Comparison of ENCODE assay signal across 17 mouse cellular contexts in genomic region chr6:38975866-38976265, GRCm38 (mm10).
DNase-seq lines count a peak whose midpoint lies in the region; ATAC-seq lines count a peak whose summit lies in the region.
"Had no signal": no experiment of that assay in that cellular context is flagged by ENCODE, and none has a peak within 500 bp of the region (broad histone marks: within the 10 kb centered on the region; RNA-seq: fewer than 3 reads in every experiment).

No protein-coding gene starts in this region.

- no peaks in the 10 kb centered on the region for H3K36me3 ChIP-seq in midbrain, embryonic 11.5 days (ENCODE audit: control insufficient read depth, insufficient read depth, low read length)
- H3K36me3 ChIP-seq in midbrain, embryonic 15.5 days (replicated peaks), result no peaks in the 10 kb centered on the region
- H3K36me3 ChIP-seq in hindbrain, embryonic 11.5 days (ENCODE audit: control insufficient read depth, insufficient read depth, low read length), result no peaks in the 10 kb centered on the region
- H3K36me3 ChIP-seq: embryonic facial prominence, embryonic 10.5 days; forebrain, embryonic 15.5 days; heart, embryonic 12.5 days; hindbrain, embryonic 10.5 days; hindbrain, embryonic 15.5 days had no signal

- 92% methylated on average over 4 of the region's 4 CpGs for WGBS in midbrain, embryonic 11.5 days
- 82% methylated on average over 4 of the region's 4 CpGs for WGBS in midbrain, embryonic 15.5 days
- WGBS in hindbrain, embryonic 11.5 days, result 92% methylated on average over 4 of the region's 4 CpGs

- no peak for ATAC-seq in midbrain, embryonic 11.5 days (ENCODE audit: low FRiP score)
- no peak for ATAC-seq in midbrain, embryonic 15.5 days (replicated peaks)
- peak; percentile 16; the same call in 1 of the 2 replicates for ATAC-seq in granulocyte monocyte progenitor cell, adult 5-6 weeks (replicated peaks; ENCODE audit: poor library complexity, severe bottlenecking)
- ATAC-seq in hindbrain, embryonic 11.5 days (ENCODE audit: low FRiP score), result no peak
- ATAC-seq: forebrain, embryonic 15.5 days had no signal

- no peak overlapping the region for H3K4me2 ChIP-seq in midbrain, embryonic 11.5 days
- H3K4me2 ChIP-seq in midbrain, embryonic 15.5 days, result no peak overlapping the region
- no peak overlapping the region for H3K4me2 ChIP-seq in hindbrain, embryonic 11.5 days (replicated peaks; ENCODE audit: low read depth, low read length)
- H3K4me2 ChIP-seq: forebrain, embryonic 15.5 days; heart, embryonic 12.5 days; hindbrain, embryonic 15.5 days had no signal

- H3K27me3 ChIP-seq in midbrain, embryonic 11.5 days (ENCODE audit: control insufficient read depth, insufficient read depth, low read length), result no peaks in the 10 kb centered on the region
- no peaks in the 10 kb centered on the region for H3K27me3 ChIP-seq in midbrain, embryonic 15.5 days (replicated peaks)
- H3K27me3 ChIP-seq in hindbrain, embryonic 11.5 days (ENCODE audit: control insufficient read depth, insufficient read depth, low read length), result no peaks in the 10 kb centered on the region
- H3K27me3 ChIP-seq: forebrain, embryonic 15.5 days; heart, embryonic 12.5 days; hindbrain, embryonic 15.5 days had no signal

- H3K4me1 ChIP-seq in midbrain, embryonic 11.5 days (ENCODE audit: control insufficient read depth, insufficient read depth, low read length), result no peaks in the 10 kb centered on the region
- no peaks in the 10 kb centered on the region for H3K4me1 ChIP-seq in midbrain, embryonic 15.5 days
- no peaks in the 10 kb centered on the region for H3K4me1 ChIP-seq in hindbrain, embryonic 11.5 days (replicated peaks; ENCODE audit: control insufficient read depth, insufficient read depth, low read length)
- H3K4me1 ChIP-seq: embryonic facial prominence, embryonic 10.5 days; forebrain, embryonic 15.5 days; heart, embryonic 12.5 days; hindbrain, embryonic 10.5 days had no signal

- no peak overlapping the region for H3K27ac ChIP-seq in midbrain, embryonic 11.5 days (ENCODE audit: low read depth, low read length)
- no peak overlapping the region for H3K27ac ChIP-seq in midbrain, embryonic 15.5 days
- no peak overlapping the region for H3K27ac ChIP-seq in hindbrain, embryonic 11.5 days (ENCODE audit: low read depth, low read length)
- H3K27ac ChIP-seq: embryonic facial prominence, embryonic 10.5 days; forebrain, embryonic 15.5 days; heart, adult 2 months; hindbrain, embryonic 10.5 days; hindbrain, embryonic 15.5 days had no signal

- no peak overlapping the region for H3K9ac ChIP-seq in midbrain, embryonic 11.5 days (ENCODE audit: low read length)
- H3K9ac ChIP-seq in midbrain, embryonic 15.5 days, result no peak overlapping the region
- no peak overlapping the region for H3K9ac ChIP-seq in hindbrain, embryonic 11.5 days (ENCODE audit: low read depth, low read length)
- H3K9ac ChIP-seq: forebrain, embryonic 15.5 days; heart, embryonic 12.5 days; hindbrain, embryonic 15.5 days had no signal

- no peaks in the 10 kb centered on the region for H3K9me3 ChIP-seq in midbrain, embryonic 11.5 days (ENCODE audit: control insufficient read depth, low read length)
- H3K9me3 ChIP-seq in midbrain, embryonic 15.5 days, result no peaks in the 10 kb centered on the region
- H3K9me3 ChIP-seq in hindbrain, embryonic 11.5 days (ENCODE audit: control insufficient read depth, low read length), result no peaks in the 10 kb centered on the region
- H3K9me3 ChIP-seq: embryonic facial prominence, embryonic 10.5 days; forebrain, embryonic 15.5 days; hindbrain, embryonic 10.5 days; hindbrain, embryonic 15.5 days had no signal

- H3K4me3 ChIP-seq in midbrain, embryonic 11.5 days (ENCODE audit: low read depth, low read length), result no peak overlapping the region
- no peak overlapping the region for H3K4me3 ChIP-seq in midbrain, embryonic 15.5 days
- H3K4me3 ChIP-seq in hindbrain, embryonic 11.5 days (ENCODE audit: low read depth, low read length), result no peak overlapping the region
- H3K4me3 ChIP-seq: embryonic facial prominence, embryonic 10.5 days; erythroblast, embryonic 14.5 days; forebrain, embryonic 15.5 days; heart, adult 2 months; heart, embryonic 12.5 days; hindbrain, embryonic 10.5 days; hindbrain, embryonic 15.5 days had no signal

- DNase-seq in midbrain, embryonic 11.5 days (ENCODE audit: low spot score, missing footprints), result peak; percentile 35
- peak; percentile 37 for DNase-seq in adipocyte (ENCODE audit: low spot score)
- DNase-seq in layer of hippocampus, postnatal 25 days (ENCODE audit: extremely low spot score in 1 of 2, low spot score in 1 of 2), result no peak
- no peak for DNase-seq in hindbrain, embryonic 11.5 days (ENCODE audit: low spot score)
- DNase-seq: adrenal gland, postnatal 10 days; cerebellum, adult 2 months; cerebellum, postnatal 10 days; gastrocnemius, postnatal 10 days; heart, adult 2 months had no signal

Comparison
In these comparisons a context has a peak if more than half of its experiments do, and no peak if none do; other contexts are left out.
1. DNase-seq: peak in midbrain, embryonic 11.5 days (single experiment) and adipocyte (single experiment); none in layer of hippocampus, postnatal 25 days (0 of 2) and hindbrain, embryonic 11.5 days (single experiment).